Mouse (Mus musculus) lung, embryonic 14.5 days (tissue): ENCODE measurements around the gene Gcm1. TPM values are rescaled to one million over a fixed set of nuclear protein-coding genes. Genes with fewer than 3 reads are reported as not detected.

Experiments used
- ATAC-seq: fragments of 200-750 bp; cut with Nextera tagmentation; 2 replicates; pipeline ENCODE4 v1.8.0; 2017; ENCODE audit warnings: mild to moderate bottlenecking, moderate TSS enrichment, moderate library complexity; ENCODE audit not compliant: insufficient read depth
- DNase-seq: peaks from one replicate; pipeline ENCODE4 v3.0.0-alpha.2; 2015
- H3K27ac ChIP-seq: fragments of 300-500 bp; sonication (generic); 2 replicates; pipeline ENCODE4 v1.5.1; 2014; ENCODE audit warnings: low read depth, mild to moderate bottlenecking, moderate library complexity
- H3K27me3 ChIP-seq: fragments of 300-500 bp; sonication (generic); 2 replicates; pipeline ENCODE4 v1.6.1; 2014; ENCODE audit warnings: low read length, control low read depth; ENCODE audit not compliant: insufficient read depth
- H3K36me3 ChIP-seq: fragments of 300-500 bp; sonication (generic); 2 replicates; pipeline ENCODE4 v1.6.1; 2014; ENCODE audit warnings: control low read depth; ENCODE audit not compliant: insufficient read depth
- H3K4me1 ChIP-seq: fragments of 300-500 bp; sonication (generic); 2 replicates; pipeline ENCODE4 v1.6.1; 2014; ENCODE audit warnings: antibody characterized with exemption, control low read depth; ENCODE audit not compliant: insufficient read depth
- H3K4me2 ChIP-seq: fragments of 300-500 bp; sonication (generic); 2 replicates; pipeline ENCODE4 v1.6.1; 2014; ENCODE audit warnings: mild to moderate bottlenecking
- H3K4me3 ChIP-seq: fragments of 300-500 bp; sonication (generic); 2 replicates; pipeline ENCODE4 v1.5.1; 2014; ENCODE audit warnings: low read depth, low read length
- H3K9ac ChIP-seq: fragments of 300-500 bp; sonication (generic); 2 replicates; pipeline ENCODE4 v1.6.1; 2014
- H3K9me3 ChIP-seq: fragments of 300-500 bp; sonication (generic); 2 replicates; pipeline ENCODE4 v1.6.1; 2016; ENCODE audit warnings: low read depth, low read length, control low read depth
- CTCF ChIP-seq: IDR thresholded peaks from 2 replicates; pipeline ENCODE4 v1.5.1; 2016; ENCODE audit warnings: antibody characterized with exemption, low read depth
- WGBS: fragments of 180-500 bp; shearing (Covaris S2); extraction: QIAGEN DNeasy Blood & Tissue Kit; methylation state at CpG from one replicate; pipeline ENCODE4 v1.1.7; 2014; 5-methylcytosine and 5-hydroxymethylcytosine counted together
- polyA plus RNA-seq: library from polyadenylated mRNA; unstranded; fragments of >200 nt; fragmentation: Nextera tagmentation; extraction: Ambion mirVana; gene quantifications from 2 replicates; pipeline ENCODE4 v1.2.1, GENCODE M21; 2014

The Gcm1 gene
- polyA plus RNA-seq, 1 experiment from 2014 or later, result 0.47 TPM

- H3K4me2 ChIP-seq, result no peak overlapping the region
- peaks cover 54% of the 10 kb centered on the region for H3K36me3 ChIP-seq
- TF ChIP-seq CTCF, result no peak
Measured at GRCm38 (mm10) chr9:78084341-78084740, 32.6 kb downstream of the Gcm1 start.

GRCm38 (mm10) chr9:78085722-78086287 is 34.1 kb downstream of the Gcm1 start:
- Histone ChIP-seq H3K9me3 (no peaks in the 10 kb centered on the region), H3K4me1 (no peaks in the 10 kb centered on the region), H3K4me3 (no peak overlapping the region), H3K9ac (no peak overlapping the region), H3K36me3 (peaks cover 58% of the 10 kb centered on the region), H3K27ac (no peak overlapping the region), H3K4me2 (no peak overlapping the region), H3K27me3 (no peaks in the 10 kb centered on the region)
- no peak for TF ChIP-seq CTCF
- ATAC-seq (no peak), DNase-seq (no peak)
- WGBS, result 84% methylated on average over 14 of the region's 14 CpGs

More at GRCm38 (mm10) chr9:78084341-78084740, 32.6 kb downstream of the Gcm1 start:
- WGBS, result 82% methylated on average over 4 of the region's 4 CpGs
- H3K27ac ChIP-seq, result no peak overlapping the region
- H3K27me3 ChIP-seq, result no peaks in the 10 kb centered on the region
- ATAC-seq, result no peak
- no peak overlapping the region for H3K9ac ChIP-seq
- no peak for DNase-seq
- H3K9me3 ChIP-seq, result no peaks in the 10 kb centered on the region
- H3K4me1 ChIP-seq, result no peaks in the 10 kb centered on the region
- no peak overlapping the region for H3K4me3 ChIP-seq

GRCm38 (mm10) chr9:78087751-78088150 is 36.0 kb downstream of the Gcm1 start:
- no peak overlapping the region for H3K27ac ChIP-seq
- H3K4me2 ChIP-seq, result no peak overlapping the region
- 87% methylated on average over 9 of the region's 9 CpGs for WGBS
- no peaks in the 10 kb centered on the region for H3K4me1 ChIP-seq
- H3K9me3 ChIP-seq, result no peaks in the 10 kb centered on the region
- no peak for DNase-seq
- no peaks in the 10 kb centered on the region for H3K27me3 ChIP-seq
- ATAC-seq, result no peak
- H3K4me3 ChIP-seq, result no peak overlapping the region
- peaks cover 53% of the 10 kb centered on the region for H3K36me3 ChIP-seq
- no peak for TF ChIP-seq CTCF
- no peak overlapping the region for H3K9ac ChIP-seq

- Histone ChIP-seq H3K9me3 (no peaks in the 10 kb centered on the region), H3K9ac (no peak overlapping the region), H3K4me2 (no peak overlapping the region), H3K27ac (no peak overlapping the region), H3K4me3 (no peak overlapping the region), H3K36me3 (peaks cover 53% of the 10 kb centered on the region), H3K4me1 (no peaks in the 10 kb centered on the region), H3K27me3 (no peaks in the 10 kb centered on the region)
- ATAC-seq (no peak), DNase-seq (no peak)
- 60% methylated on average over 4 of the region's 4 CpGs for WGBS
- TF ChIP-seq CTCF, result no peak
Measured at GRCm38 (mm10) chr9:78088521-78088920, 36.8 kb downstream of the Gcm1 start.

- H3K9ac ChIP-seq, result no peak overlapping the region
- H3K9me3 ChIP-seq, result no peaks in the 10 kb centered on the region
- no peaks in the 10 kb centered on the region for H3K27me3 ChIP-seq
- ATAC-seq, result no peak
- H3K4me2 ChIP-seq, result no peak overlapping the region
- peaks cover 51% of the 10 kb centered on the region for H3K36me3 ChIP-seq
- H3K27ac ChIP-seq, result no peak overlapping the region
- H3K4me3 ChIP-seq, result no peak overlapping the region
- no peak for TF ChIP-seq CTCF
- H3K4me1 ChIP-seq, result no peaks in the 10 kb centered on the region
- WGBS, result 70% methylated on average over 7 of the region's 7 CpGs
- DNase-seq, result no peak
Measured at GRCm38 (mm10) chr9:78088971-78089370, 37.2 kb downstream of the Gcm1 start.

- Histone ChIP-seq H3K27me3 (no peaks in the 10 kb centered on the region), H3K27ac (no peak overlapping the region)
Measured at GRCm38 (mm10) chr9:78089906-78090305, 38.2 kb downstream of the Gcm1 start.

GRCm38 (mm10) chr9:78090596-78090995 is 38.9 kb downstream of the Gcm1 start:
- H3K4me3 ChIP-seq, result no peak overlapping the region
- no peaks in the 10 kb centered on the region for H3K4me1 ChIP-seq
- no peak overlapping the region for H3K4me2 ChIP-seq
- no peak for TF ChIP-seq CTCF
- no peaks in the 10 kb centered on the region for H3K9me3 ChIP-seq
- no peaks in the 10 kb centered on the region for H3K27me3 ChIP-seq
- 94% methylated on average over 3 of the region's 3 CpGs for WGBS
- no peak overlapping the region for H3K27ac ChIP-seq
- no peak overlapping the region for H3K9ac ChIP-seq
- ATAC-seq (no peak), DNase-seq (no peak)
- peaks cover 50% of the 10 kb centered on the region for H3K36me3 ChIP-seq

More at GRCm38 (mm10) chr9:78089906-78090305, 38.2 kb downstream of the Gcm1 start:
- 95% methylated on average over 1 of the region's 1 CpGs for WGBS
- Histone ChIP-seq H3K4me3 (no peak overlapping the region), H3K4me2 (no peak overlapping the region), H3K9ac (no peak overlapping the region), H3K4me1 (no peaks in the 10 kb centered on the region), H3K9me3 (no peaks in the 10 kb centered on the region), H3K36me3 (peaks cover 50% of the 10 kb centered on the region)
- TF ChIP-seq CTCF, result no peak
- DNase-seq (no peak), ATAC-seq (no peak)
